Mouse (Mus musculus): ENCODE results near the gene March2. TPM values are rescaled to one million over a fixed set of nuclear protein-coding genes. Genes with fewer than 3 reads are reported as not detected.

The March2 gene
- polyA plus RNA-seq, 1 experiment = 104 TPM

DNA sequence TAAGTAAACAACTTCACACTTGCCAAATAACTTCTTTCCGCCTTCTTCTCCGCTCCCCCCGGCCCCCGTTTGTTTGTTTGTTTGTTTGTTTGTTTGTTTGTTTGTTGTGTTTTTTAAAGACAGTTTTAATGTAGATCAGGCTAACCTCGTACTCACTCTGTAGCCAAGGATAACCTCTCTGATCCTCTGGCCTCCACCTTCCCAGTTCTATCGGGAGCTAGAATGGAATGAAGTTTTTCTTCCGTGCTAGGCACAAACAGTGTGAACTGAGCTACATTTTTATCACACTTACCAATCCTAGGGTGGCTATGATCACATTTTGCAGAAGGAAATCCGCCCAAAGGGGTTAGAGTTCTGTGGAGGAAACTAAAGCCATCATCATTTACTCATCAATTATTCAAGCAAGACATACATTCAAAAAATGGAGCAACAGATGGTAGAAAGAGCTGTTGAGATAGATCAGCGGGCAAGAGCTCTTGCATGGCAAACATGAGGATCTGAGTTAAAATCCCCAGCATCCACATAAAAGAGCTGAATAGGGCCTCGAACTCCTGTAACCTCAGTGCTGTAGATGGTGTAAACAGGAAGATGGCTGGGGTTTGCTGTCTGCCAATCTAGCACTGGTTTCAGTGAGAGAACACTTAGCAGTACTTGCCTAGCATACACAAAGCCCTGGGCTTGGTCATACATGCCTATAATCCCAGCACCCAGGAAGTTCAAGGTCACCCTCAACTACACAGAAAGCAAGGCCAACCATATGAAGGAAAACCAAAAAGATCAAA is 665 bp upstream of the March2 start:
- peak in 1 of 2 experiments; percentile 4 for DNase-seq (ENCODE audit: extremely low spot score in 1 of 2, low spot score in 1 of 2)

DNA sequence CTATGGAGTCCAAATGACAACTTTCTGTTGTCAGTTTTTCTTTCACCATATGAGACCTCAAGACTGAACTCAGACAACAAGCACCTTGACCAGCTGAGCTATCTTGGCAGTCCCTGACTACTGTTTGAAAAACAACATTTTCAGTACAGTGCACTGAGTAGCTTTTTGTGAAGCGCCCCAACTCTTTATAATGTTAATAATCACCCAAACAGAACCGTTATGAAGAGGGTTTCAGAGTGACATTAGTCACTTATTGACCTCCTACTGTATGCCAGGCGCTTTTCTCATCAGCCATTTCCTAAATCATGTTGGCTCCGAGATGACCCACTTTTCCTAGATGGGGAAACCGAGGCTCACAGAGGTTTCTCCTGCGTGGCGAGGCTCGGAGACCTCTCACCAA is 488 bp downstream of the March2 start:
- no peak for DNase-seq (ENCODE audit: extremely low spot score in 1 of 2, low spot score in 1 of 2)

DNA sequence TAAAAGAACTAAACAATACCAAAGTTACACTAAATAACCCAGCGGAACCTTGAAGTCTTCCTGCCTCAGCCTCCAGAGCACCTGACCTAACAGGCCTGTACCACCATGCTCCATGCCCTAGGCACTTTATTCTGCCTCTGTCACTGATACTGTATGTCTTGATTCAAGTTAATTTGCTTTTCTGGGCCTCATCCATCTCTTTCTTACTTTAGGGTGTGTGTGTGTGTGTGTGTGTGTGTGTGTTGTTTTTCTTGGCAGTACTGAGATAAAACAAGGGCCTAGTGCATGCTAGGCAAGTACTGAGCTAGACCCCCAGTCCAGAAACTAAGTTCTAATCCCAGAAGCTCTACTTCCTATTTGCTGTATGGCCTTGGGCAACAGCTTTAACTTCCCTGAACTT is 1.2 kb downstream of the March2 start:
- no peak for DNase-seq (ENCODE audit: extremely low spot score in 1 of 2, low spot score in 1 of 2)

DNA sequence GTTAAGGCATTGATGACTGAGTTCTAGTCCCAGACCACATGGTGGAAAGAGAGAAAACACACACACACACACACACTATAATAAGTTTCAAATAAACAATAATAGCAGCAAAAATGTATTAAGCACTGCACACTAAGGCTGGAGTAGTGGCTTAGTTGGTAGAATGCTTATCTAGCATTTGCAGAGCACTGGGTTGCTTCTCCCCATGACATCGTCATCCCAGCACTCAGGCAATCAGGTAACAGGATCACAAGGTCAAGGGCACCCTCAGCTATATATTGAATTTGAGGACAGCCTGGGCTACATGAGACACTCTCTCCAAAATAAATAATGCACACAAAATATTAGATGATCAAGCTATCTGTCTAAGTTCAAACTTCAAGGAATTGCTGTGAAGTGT is 3.7 kb downstream of the March2 start:
- no peak for DNase-seq (ENCODE audit: extremely low spot score in 1 of 2, low spot score in 1 of 2)

DNA sequence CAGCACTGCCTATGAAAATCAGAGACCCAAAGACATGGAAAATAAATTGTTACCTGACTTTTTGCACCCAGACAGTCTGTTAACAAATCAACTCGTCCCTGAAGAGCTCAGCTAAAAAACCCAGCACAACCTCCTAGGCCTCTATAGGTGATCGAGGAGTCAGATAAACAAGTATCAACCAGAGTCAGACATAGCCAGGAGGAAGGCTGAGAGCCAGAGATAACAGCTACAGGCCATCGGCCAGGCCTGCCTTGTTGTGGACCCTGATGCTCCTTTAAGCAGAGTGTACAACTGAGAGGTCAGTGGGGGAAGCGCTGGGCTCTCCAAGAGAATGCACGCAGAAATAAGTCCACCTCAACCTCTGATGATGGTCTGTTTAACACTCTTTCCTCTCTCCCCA is 5.2 kb downstream of the March2 start:
- DNase-seq (ENCODE audit: extremely low spot score in 1 of 2, low spot score in 1 of 2) = no peak

DNA sequence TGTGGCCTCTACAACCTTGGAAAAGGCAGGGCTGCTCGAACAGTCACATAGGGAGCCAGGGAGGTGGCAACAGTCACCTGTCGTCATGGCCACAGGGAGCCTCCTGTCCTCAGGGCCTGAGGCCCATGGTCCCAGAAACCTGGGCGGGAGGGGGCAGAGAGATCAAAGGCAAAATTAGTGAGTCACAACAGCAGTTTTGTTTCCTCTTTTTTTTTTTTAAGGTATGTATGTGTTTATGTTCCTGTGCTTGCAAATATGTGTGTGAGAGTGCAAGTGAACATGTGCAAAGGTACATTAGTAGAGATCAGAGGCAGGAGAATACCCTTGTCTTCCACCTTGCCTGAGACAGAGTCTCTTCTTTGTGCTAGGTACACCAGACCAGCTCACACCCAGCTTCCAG is 8.6 kb downstream of the March2 start:
- DNase-seq (ENCODE audit: extremely low spot score in 1 of 2, low spot score in 1 of 2) = no peak

DNA sequence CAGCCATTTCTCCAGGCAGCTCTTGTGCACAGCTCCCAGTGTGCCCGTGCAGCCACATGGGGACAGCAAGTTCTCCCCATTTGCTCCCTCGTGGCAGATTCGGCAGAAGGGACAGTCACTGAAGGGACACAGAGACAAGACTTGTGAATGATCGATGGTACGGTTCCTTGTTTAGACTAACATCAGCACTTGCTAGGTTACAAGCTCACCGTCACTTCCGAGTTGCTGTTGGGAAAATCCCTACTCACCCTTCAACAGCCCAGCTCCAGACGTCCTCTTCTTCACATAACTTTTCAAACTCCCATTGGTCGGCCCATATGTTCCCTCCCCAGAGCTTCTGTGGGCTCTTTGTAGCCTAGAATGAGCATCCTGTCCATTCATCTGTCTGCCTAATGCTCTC is 15.4 kb downstream of the March2 start:
- no peak for DNase-seq (ENCODE audit: extremely low spot score in 1 of 2, low spot score in 1 of 2)

DNA sequence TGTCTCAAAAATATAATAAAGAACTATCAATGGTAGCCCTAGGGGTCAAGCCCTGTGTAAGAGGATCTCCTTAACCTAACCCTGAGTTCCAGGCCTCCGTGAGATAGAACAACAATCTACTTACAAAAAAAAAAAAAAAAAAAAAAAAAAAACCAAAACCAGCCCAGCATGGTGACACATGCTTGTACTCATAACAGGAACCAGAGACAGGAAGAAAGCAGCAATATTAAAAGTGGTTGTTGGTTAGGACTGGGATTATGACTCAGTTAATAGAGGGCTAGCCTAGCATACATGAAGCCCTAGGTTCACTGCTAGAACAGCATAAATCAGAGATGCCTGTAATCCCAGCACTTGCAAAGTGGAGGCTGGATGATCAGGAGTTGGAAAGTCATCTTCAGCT is 16.3 kb downstream of the March2 start:
- DNase-seq (ENCODE audit: extremely low spot score in 1 of 2, low spot score in 1 of 2) = no peak

DNA sequence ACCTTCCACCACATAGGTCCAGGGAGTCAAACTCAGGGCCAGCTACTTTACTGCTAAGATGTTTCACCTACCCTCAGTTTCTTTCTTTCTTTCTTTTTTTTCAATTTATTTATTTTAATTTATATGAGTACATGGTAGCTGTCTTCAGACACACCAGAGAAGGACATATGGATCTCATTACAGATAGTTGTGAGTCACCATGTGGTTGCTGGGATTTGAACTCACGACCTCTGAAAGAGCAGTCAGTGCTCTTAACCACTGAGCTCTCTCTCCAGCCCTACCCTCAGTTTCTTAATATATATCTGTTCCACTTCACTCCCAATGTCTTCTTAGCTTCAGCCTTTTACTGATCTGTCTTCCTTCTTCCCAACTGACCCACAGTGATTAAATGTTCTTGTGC is 23.0 kb downstream of the March2 start:
- DNase-seq (ENCODE audit: extremely low spot score in 1 of 2, low spot score in 1 of 2) = no peak

DNA sequence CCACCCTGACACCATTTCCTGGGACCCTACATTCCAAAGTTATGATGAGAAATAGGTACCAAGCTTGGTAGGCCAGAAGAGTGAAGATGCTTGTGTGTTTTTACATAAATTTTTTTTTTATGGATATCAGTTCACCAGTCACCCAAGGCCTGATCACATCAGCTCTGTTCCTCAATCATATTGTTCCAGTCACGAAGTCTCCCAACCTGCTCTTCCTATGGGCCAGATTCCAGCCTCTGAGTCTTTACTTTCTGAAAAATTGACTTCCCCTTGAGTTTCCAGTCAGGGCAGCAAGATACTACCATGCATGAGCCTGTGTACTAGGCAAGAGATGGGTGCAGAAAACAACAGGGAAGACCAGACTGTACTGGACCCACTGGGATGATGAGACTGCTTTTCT is 31.7 kb downstream of the March2 start, which contains the start of gene Hnrnpm:
Hnrnpm (minus strand) TSS at position 101 of the 400 bp plus-strand sequence.
- no peak for DNase-seq (ENCODE audit: extremely low spot score in 1 of 2, low spot score in 1 of 2)

DNA sequence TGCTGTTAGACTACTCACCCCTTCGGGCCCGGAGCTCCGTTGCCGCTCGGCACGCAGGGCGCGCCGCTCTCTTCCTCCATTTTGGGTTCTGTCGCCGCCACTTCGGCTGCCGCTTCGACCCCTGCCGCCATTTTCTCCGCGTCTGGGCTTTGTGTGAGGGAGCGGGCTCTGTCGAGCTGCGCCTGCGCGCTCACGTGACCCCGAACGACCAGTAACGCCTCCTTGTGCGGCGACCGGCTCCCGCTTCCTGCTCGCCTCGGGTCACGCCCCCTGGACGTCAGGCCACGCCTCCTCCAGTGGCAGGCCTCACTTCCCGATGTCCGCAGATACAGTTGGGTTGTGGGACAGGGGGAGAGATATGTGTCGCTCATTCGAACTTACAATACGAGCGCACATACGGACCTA is 33.2 kb downstream of the March2 start:
- peak; percentile 94 to 98 for DNase-seq (ENCODE audit: extremely low spot score in 1 of 2, low spot score in 1 of 2)

DNA sequence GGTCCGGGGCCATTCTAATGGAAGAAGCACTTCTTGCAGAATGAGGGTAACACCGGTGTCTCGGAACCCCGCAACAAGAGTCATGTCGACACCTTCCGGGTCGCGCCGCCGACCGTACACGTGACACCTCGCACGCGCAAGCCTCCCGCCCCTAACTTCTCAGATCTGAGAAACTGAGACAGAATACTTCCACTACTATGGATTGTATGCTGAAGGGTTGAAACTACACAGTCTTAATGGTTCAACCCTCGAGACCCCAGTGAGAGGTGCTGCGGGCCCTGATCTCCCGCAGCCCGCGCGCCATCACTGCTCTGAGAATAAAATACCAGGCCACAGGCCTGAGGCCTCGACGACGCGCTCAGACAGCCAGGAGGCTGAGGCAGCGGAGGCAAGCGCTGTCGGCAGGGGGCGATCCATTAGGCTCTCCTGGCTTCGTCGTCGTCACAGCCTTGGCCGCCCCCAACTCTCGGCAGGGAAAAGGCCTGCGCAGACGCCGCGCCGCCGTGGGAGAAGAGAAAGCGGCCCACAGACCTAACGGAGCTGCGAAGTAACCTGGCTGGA is 33.7 kb downstream of the March2 start:
- peak; percentile 63 to 78 for DNase-seq (ENCODE audit: extremely low spot score in 1 of 2, low spot score in 1 of 2)

DNA sequence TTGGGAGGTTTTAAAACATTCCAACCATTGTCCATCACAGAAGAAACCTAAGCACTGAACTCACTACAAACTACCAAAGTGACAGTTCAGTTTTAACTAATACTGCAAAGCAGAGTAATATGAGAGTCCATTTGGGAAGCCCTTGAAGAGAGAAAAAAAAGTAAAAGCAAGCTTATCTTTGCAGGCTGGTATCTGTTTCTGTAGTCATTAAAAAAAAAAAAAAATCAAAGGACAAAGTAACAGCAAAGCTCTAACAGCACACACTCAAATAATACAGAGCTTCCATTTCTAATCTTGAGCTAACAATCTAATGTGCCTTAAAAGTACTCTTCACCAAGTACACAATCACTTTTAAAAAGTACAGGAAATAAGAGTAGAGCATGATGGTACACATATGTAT is 36.7 kb downstream of the March2 start:
- DNase-seq (ENCODE audit: extremely low spot score in 1 of 2, low spot score in 1 of 2) = no peak

DNA sequence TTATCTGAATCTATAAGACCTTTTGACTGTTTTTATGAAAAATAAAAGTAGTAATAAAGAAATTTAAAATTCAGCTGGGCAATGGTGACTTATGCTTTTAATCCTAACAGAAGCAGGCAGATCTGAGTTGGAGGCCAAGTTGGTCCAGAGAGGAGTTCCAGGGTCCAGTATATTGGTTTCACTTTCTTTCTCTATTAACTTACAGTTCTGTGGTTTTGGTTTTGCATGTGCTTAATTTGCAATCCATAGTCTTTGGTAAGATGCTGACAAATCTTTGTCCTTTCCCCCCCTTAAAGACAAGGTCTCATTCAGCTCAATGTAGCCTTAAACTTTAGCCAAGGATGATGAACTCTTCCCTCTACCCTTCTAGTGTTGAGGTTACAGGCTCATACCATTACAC is 39.7 kb downstream of the March2 start:
- DNase-seq (ENCODE audit: extremely low spot score in 1 of 2, low spot score in 1 of 2) = no peak

DNA sequence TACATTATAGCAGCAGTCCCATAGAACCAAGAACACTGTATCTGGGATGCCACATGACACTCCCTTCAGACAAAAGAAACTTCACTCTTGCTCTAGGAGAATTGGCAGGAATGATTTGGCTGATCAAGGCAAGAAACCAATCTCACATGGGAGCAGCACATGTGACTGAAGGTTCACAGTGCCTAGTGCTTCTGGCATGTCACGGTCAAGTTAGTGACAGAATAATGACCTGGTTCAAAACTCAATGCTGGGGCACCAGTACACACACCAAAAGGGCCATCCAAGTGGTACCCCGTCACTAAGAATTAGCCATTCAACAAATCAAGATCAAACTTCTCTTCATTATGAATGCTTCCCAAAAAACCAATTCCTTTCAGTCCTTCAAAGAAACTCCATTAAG is 42.4 kb downstream of the March2 start:
- DNase-seq (ENCODE audit: extremely low spot score in 1 of 2, low spot score in 1 of 2) = no peak

DNA sequence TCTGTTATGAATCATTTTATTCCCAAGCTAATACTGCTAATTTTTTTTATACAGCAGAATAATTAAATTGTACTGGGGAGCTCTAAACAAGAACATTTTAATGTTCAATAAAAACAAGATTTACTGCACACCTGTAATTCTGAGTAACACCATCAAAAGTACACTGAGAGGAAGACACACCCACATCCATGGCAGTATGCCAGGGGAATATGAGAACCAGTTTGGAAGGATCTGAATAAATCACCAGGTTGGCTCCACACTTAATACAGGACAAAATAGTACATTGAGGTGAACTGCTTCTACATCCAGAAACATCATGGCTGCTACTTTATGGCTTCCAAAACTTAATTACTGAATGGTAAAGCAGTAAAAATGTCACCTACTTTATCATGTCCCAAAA is 43.0 kb downstream of the March2 start:
- no peak for DNase-seq (ENCODE audit: extremely low spot score in 1 of 2, low spot score in 1 of 2)

DNA sequence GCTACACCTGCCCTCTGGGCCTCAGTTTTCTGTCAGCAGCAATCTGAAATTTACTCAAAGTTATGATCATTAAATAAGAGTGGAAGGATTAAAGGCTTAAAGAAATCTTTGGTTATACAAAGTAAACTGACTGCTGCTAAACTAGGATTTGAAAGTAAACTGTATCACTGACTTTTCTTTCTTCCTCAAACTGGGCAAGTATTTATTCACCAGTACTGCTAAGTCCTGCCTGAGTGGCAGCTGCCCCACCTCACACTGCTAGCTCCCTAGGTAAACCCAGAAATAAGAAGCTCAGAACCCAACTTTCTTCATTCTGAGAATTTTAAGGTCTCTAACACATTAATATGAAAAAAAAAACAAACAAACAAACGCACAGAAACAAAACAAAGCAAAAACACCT is 44.6 kb downstream of the March2 start:
- DNase-seq (ENCODE audit: extremely low spot score in 1 of 2, low spot score in 1 of 2) = no peak

DNA sequence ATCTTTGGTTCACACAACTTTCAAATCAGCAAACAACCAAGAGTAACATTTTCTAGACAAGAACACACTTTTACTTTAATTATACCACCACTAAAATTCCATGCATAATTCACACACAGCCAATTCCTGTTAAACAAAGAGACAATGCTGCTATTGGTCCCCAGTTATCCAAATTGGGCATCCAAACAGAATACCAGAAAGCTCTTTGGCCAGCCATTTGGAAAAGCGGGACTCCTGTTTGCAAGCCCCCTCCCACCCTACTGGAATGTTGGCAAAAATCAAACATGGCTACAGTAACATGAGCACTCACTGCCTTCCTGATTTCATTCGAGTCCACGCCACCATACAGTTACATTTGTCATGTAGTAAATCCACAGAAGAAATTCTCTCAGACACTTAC is 48.8 kb downstream of the March2 start:
- DNase-seq (ENCODE audit: extremely low spot score in 1 of 2, low spot score in 1 of 2) = no peak

DNA sequence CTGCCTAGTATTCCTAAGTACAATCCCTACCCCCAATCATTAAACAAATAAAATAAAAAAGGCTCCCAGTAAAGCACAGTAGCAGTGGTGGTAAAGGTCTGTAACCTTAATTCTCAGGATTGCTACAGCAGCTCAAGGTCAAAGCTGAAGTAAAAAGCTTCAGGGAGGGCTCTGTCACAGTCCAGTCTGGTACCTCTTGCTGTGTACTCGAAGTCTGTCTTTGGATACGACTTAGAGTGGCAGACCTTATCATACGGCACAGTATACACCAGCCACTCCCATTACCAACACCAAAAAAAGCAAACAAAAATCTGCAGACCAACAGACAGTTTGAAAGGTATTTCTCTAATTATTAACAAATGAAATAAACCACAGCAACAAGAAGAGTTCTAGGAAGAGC is 51.7 kb downstream of the March2 start:
- no peak for DNase-seq (ENCODE audit: extremely low spot score in 1 of 2, low spot score in 1 of 2)

DNA sequence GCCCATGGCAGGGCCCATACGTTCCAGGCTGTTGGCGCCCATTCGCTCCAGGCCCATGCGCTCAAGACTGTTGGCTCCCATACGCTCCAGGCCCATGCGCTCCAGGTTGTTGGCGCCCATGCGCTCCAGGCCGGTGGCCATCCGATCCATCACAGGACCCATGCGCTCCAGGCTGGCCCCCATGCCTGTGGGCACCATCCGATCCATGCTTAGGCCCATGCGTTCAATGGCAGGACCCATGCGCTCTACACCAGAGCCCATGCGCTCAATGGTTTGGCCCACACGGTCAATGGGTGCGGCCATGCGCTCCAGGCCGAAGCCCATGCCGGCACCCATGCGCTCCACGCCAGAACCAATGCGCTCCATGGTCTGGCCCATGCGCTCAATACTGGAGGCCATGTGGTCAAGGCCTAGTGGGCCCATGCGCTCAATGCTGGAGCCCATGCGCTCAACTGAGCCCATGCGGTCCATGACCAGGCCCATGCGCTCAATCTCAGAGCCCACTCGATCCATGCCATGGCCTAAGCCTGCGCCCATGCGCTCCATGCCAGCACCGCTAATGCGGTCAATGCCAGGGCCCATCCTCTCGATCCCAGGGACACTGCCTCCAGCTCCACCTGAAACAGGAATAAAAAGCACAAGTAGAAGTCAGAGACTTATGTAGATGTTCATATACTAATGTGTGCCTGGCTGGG is 68.5 kb downstream of the March2 start:
- no peak for DNase-seq (ENCODE audit: extremely low spot score in 1 of 2, low spot score in 1 of 2)

DNA sequence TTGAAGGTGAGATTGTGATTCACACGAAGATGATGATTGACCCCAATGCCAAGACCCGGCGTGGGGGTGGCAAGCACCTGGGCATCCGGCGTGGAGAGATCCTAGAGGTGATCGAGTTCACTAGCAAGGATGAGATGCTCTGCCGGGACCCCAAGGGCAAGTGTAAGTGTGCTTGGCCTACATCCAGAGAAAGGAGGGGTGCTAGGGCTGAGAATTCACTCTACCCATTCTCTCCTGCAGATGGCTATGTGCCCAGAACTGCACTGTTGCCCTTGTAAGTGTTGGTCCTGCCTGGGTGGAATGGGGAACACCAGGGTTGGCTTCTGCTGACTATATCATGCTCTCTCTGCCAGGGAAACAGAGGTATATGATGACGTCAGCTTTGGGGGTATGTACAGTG is 73.4 kb downstream of the March2 start:
- no peak for DNase-seq (ENCODE audit: extremely low spot score in 1 of 2, low spot score in 1 of 2)

DNA sequence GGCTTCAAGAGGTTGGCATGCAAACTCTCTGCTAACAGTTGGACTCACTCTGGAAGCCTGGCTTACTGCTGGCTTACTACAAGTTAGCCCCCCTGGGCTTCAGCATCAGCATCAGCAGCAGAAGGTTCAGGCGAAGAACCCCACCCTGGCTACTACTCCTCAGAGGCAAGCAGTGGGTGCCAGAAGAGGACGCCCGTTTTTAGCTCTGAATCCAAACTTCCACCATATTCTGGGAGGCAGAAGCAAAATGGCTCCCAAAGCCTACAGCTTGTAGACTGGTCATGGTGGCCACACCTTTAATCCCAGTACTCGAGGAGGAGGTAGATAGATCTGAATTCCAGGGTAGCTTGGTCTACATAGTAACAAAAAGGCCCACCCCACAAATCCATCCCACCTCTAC is 74.4 kb downstream of the March2 start:
- DNase-seq (ENCODE audit: extremely low spot score in 1 of 2, low spot score in 1 of 2) = no peak

All from frontal cortex, adult 2 months (tissue).